Mouse (Mus musculus) heart, adult 8-10 months (tissue): ENCODE measurements around the gene Ovol1. TPM values are rescaled to one million over a fixed set of nuclear protein-coding genes. Genes with fewer than 3 reads are reported as not detected.

Experiments
- DNase-seq: peaks from one replicate; pipeline ENCODE4 v3.0.0; 2022; ENCODE audit warnings: low spot score
- total RNA-seq, 4 experiments: library from RNA; stranded (reverse); gene quantifications; 2 replicates each; pipeline ENCODE4 v1.2.4; 2022

Gene Ovol1
- total RNA-seq, 4 experiments from 2014 or later, result not detected

DNA sequence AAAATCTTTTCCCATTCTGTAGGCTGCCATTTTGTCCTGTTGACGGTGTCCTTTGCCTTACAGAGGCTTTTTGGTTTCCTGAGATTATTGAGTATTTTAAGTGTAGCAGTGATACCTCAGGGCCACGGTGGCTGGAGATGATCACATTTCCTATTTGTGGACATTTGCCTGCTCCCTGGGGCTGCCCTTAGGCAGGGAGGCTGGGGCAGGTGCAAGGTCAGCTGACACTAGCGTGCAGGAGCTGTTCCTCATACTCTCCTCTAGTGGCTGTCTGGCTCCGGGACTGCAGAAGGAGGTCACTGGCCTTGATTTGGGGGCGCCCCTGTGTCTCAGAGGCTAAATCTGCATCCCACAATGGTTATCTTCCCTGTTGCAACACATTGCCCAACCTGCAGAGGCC lies 35.2 kb downstream of the Ovol1 start:
- DNase-seq, result no peak

GRCm38 (mm10) chr19:5518721-5519120 lies 41.7 kb downstream of the Ovol1 start:
- DNase-seq, result no peak

- DNase-seq, result no peak
Observed at GRCm38 (mm10) chr19:5516906-5517505, 43.4 kb downstream of the Ovol1 start.

DNA sequence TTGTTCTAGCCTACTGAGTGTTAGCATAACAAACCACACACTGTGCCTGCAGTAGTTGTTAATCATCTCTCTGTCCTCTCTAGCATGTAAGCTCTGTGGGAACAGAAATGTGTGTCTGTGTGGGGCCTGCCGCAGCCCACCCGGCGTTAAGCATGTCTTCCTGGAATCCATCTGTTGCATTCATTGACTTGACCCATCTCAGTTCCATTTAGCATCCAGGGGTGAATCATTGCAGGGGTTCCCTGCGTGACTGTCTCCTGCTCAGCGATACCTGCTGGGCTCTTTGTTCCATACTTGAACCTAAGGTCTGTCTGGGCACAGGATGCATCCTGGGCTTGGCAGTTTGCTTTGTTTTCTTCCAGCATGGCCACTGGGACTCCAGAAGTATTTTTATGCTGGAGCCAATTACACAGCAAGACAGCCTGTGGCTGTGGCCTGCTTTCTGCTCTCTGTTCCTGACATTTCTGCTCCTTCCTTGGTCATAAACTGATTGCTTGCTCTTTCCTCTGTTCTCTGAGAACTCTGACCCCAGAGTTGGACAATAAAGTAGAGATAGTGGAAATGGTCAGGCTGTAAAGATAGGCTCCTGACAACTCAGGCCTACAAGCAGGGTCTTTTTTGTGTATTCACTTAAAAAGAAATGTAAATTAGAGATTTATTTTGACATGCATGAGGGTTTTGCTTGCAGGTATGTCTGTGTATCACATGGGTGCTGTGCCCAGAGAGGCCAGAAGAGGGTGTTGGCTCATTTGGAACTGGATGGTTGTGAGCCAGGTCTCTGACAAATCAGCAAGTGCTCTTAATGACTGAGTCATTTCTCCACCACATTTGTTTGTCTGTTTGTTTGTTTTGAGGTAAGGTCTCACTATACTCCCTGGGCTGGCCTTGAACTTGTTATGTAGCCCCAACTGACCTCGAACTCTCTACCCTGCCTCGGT lies 44.3 kb downstream of the Ovol1 start:
- no peak for DNase-seq

- no peak for DNase-seq
Observed at GRCm38 (mm10) chr19:5513005-5513349, 47.5 kb downstream of the Ovol1 start.

DNA sequence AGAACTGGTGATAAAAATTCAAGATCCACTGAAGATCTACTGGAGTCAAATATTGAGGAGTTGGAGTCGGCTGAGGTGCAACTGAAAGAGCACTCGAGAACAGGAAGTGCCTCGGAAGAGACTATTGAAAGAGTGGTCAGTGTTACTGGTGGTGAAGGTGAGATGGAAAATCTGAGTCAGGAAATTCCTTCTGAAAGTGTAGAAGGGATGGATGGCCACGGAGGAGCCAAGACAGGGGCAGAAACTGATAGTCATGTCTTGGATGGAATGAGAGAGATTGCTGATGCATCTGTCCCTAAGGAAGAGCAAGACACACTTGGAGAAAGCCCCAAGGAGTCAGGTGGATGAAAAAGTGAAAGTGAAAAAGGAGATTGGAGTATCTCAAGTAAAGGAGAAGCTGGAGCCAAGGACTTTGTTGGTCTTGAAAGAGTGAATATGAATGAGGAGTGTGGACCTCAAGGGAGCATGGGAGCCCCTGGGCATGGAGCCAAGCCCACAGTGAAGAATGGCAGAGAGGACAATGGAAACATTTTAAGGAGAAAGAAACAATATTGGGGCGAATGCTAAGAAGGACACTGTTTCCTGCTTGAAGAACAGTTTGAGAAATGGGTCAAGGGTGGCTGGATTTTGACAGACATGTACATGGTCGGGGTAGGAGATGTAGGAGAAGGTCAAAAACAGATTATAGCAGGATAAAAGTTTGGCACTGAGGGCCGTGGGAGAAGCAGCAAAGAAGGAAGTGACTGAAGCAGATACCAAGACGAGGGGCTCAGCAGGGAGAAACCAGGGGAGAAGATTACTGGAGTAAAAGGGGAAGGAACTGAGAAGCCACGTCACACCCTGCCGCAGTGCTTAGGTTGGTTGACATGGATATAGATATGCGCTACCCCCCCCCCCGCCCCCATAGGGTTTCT lies 48.1 kb downstream of the Ovol1 start:
- DNase-seq, result no peak

- no peak for DNase-seq
Observed at GRCm38 (mm10) chr19:5511074-5511632, 49.3 kb downstream of the Ovol1 start.

DNA sequence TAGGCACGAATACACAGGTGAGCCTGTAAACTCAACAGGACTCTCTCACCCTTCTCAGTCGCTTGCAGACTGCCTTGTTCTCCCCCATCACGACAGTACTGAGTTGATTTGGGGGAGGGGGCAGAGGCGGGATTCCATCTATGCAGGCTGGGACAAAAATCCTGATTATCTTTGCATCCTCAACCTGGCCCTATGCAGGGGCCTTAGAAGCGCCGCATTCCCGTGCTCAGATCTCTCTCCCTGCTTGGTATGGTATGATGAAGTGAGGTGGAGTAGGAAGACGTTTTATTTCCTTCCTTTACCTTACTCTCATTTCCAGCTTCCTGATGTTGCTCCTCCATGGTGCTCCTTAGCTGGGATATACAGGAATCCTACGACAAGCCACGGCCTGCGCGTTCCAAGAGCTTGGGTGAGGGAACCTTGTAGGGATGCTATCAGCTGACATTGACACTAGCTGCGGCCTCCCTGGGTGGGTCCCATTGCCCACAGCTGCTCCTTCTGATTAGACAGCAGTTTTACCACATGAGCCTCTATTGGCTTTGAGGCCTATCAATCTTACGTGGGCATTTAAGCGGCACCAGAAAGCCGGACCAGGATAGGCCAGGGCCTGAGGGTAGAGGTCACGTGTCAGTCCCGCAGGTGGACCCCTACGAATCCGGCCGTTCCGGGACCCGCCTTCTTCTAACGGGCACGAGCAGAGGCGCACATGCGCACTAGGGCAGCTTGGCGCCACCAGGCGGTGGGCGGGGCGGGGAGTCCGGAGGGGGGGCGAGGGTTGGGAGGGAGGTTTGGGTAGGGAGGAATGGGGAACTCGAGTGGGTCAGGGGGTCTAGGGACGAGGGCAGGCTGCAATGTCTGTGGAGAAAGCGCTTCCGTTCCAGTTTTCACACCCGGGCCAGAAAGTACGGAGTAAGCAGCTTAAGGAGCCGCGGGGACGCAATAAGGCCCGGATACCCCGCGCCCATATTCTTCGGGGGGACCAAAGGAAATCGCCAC lies 50.1 kb downstream of the Ovol1 start, which contains the start of gene Snx32:
Snx32 (minus strand) TSS at position 508 of the 996 bp plus-strand sequence.
- peak; percentile 99 for DNase-seq

DNA sequence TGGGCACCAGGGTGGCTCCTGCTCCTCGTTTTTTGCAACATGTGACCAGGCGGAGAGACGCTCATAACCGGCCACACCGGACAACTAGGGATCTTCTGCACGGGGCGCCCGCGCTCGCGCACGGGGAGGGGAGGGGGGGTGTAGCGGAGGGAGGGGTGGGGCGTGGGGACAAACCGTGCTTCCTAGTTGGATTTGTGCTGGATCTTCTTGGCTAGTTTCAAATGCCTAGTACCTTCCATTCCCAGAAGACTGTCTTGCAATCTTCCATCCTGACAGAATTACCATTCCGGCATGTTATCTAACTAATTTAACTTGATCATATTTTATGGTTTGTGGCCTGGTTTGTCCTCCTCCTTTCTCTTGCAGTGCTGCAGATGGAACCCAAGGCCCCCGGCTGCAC lies 56.8 kb downstream of the Ovol1 start, which contains the start of gene 1700020D05Rik:
1700020D05Rik (minus strand) TSS at position 101 of the 400 bp plus-strand sequence.
- DNase-seq, result no peak

DNA sequence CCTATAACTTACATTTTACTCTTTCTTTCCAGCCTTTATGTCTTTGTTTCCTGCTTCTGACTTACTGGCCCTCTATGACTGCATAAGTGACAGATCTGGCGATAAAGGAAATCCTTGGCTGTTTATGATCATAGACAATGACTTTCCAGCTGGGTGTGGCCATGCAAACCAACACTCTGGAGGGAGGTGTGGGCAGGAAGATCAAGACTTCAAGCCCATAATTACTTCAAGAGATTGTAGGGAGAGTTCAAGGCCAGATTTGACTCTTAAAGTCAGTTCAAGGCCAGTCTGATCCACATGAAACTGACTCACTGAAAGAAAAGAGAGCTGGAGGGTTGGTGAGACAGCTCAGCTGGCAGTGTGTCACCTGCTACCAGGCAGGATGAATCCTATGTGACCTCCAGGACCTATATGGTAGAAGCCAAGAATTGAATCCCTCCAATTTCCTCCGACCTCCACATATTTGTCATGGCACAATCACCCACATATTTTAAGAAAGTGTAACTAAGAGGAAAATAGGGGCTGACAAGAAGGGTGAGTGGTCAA lies 60.0 kb downstream of the Ovol1 start:
- DNase-seq, result no peak

Other genes with a start within 250 kb of the Ovol1 start
- gene Catsper1, start 224.9 kb downstream of the Ovol1 start, total RNA-seq, result not detected
- 10 to 100 TPM; 17.0 to 27.2 (median 23.5) TPM for gene Cst6, start 211.1 kb downstream of the Ovol1 start, total RNA-seq
- 10 to 100 TPM; 15.7 to 21.5 (median 19.6) TPM for gene Eif1ad, start 193.9 kb downstream of the Ovol1 start, total RNA-seq
- 100 to 1,000 TPM; 110 to 123 (median 117) TPM for gene Banf1, start 193.5 kb downstream of the Ovol1 start, total RNA-seq
- 10 to 100 TPM; 53.9 to 61.4 (median 59.2) TPM for gene Sart1, start 171.9 kb downstream of the Ovol1 start, total RNA-seq
- under 1 TPM; 0.25 to 0.75 (median 0.39) TPM for gene Tsga10ip, start 158.1 kb downstream of the Ovol1 start, total RNA-seq
- gene Drap1, start 135.7 kb downstream of the Ovol1 start, total RNA-seq, result 100 to 1,000 TPM; 337 to 351 (median 343) TPM
- gene AI837181, start 135.5 kb downstream of the Ovol1 start, total RNA-seq, result 10 to 100 TPM; 34.1 to 40.6 (median 36.2) TPM
- under 1 TPM in 2 of 4 experiments, not detected in 2; 0.14 to 0.23 TPM for gene Fosl1, start 113.1 kb downstream of the Ovol1 start, total RNA-seq
- 10 to 100 TPM in 1 of 4 experiments, 1 to 10 TPM in 3; 8.3 to 10.4 (median 8.9) TPM for gene Ccdc85b, start 102.8 kb downstream of the Ovol1 start, total RNA-seq
- 10 to 100 TPM; 41.3 to 52.3 (median 49.2) TPM for gene Fibp, start 100.0 kb downstream of the Ovol1 start, total RNA-seq
- under 1 TPM in 3 of 4 experiments, not detected in 1; 0.29 to 0.38 (median 0.37) TPM for gene Ctsw, start 92.1 kb downstream of the Ovol1 start, total RNA-seq
- gene Efemp2, start 86.7 kb downstream of the Ovol1 start, total RNA-seq, result 10 to 100 TPM in 2 of 4 experiments, 1 to 10 TPM in 2; 6.5 to 11.2 (median 9.5) TPM
- 10 to 100 TPM; 15.8 to 27.3 (median 21.9) TPM for gene Mus81, start 72.2 kb downstream of the Ovol1 start, total RNA-seq
- 100 to 1,000 TPM; 142 to 201 (median 170) TPM for gene Cfl1, start 70.2 kb downstream of the Ovol1 start, total RNA-seq
- gene 1700020D05Rik, start 56.9 kb downstream of the Ovol1 start, total RNA-seq, result 1 to 10 TPM in 1 of 4 experiments, under 1 TPM in 3; 0.52 to 1.4 (median 0.81) TPM
- 1 to 10 TPM; 3.7 to 6.5 (median 6.0) TPM for gene Snx32, start 50.1 kb downstream of the Ovol1 start, total RNA-seq
- gene Ap5b1, start 7.4 kb upstream of the Ovol1 start, total RNA-seq, result 1 to 10 TPM; 2.3 to 3.2 (median 2.7) TPM
- gene Rnaseh2c, start 41.2 kb upstream of the Ovol1 start, total RNA-seq, result 10 to 100 TPM; 49.9 to 66.3 (median 64.9) TPM
- gene Kat5, start 49.6 kb upstream of the Ovol1 start, total RNA-seq, result 10 to 100 TPM; 23.1 to 38.7 (median 29.3) TPM
- gene Rela, start 76.8 kb upstream of the Ovol1 start, total RNA-seq, result 10 to 100 TPM; 26.7 to 31.2 (median 28.5) TPM
- gene Sipa1, start 103.1 kb upstream of the Ovol1 start, total RNA-seq, result 10 to 100 TPM; 14.9 to 23.5 (median 17.8) TPM
- gene Map3k11, start 128.1 kb upstream of the Ovol1 start, total RNA-seq, result 10 to 100 TPM; 22.1 to 24.1 (median 23.2) TPM
- 10 to 100 TPM; 18.0 to 21.9 (median 19.8) TPM for gene Pcnx3, start 128.3 kb upstream of the Ovol1 start, total RNA-seq
- not detected for gene Kcnk7, start 143.7 kb upstream of the Ovol1 start, total RNA-seq
- 100 to 1,000 TPM; 145 to 158 (median 149) TPM for gene Ehbp1l1, start 165.7 kb upstream of the Ovol1 start, total RNA-seq
- 10 to 100 TPM; 22.8 to 26.9 (median 24.2) TPM for gene Fam89b, start 169.0 kb upstream of the Ovol1 start, total RNA-seq
- 10 to 100 TPM; 28.2 to 33.1 (median 31.7) TPM for gene Ltbp3, start 180.3 kb upstream of the Ovol1 start, total RNA-seq
- gene Scyl1, start 210.8 kb upstream of the Ovol1 start, total RNA-seq, result 10 to 100 TPM; 63.3 to 70.6 (median 67.2) TPM